Mouse (Mus musculus) erythroid progenitor cell, adult 5-6 weeks (primary cell): ENCODE data around the gene Keap1. TPM values are rescaled to one million over a fixed set of nuclear protein-coding genes. Genes with fewer than 3 reads are reported as not detected.
"Not testable (repeated sequence)": the region's sequence is repeated elsewhere in the genome, so short reads cannot be mapped to it uniquely, and the experiment has no call there.

Source experiments
- ATAC-seq: replicated peaks from 2 replicates; pipeline ENCODE4 v1.8.0; 2016; ENCODE audit warnings: moderate number of reproducible peaks, mild to moderate bottlenecking, moderate TSS enrichment, inconsistent platforms; ENCODE audit not compliant: poor library complexity, low FRiP score, severe bottlenecking
- total RNA-seq, 2 experiments: library from RNA; stranded (forward) in 1 of 2; stranded (reverse) in 1 of 2; fragments of 150-400 nt in 1 of 2; fragments of 186-747, 209-891 nt in 1 of 2; gene quantifications; 2 replicates each; pipeline versions ENCODE4 v1.2.3 to v1.2.4; 2015 to 2017; ENCODE audit warnings: low replicate concordance in 2 of 2

Keap1 gene
- total RNA-seq (2015; ENCODE audit: low replicate concordance) = 13.8 and 25.2 TPM in 2 replicates
- 37.0 and 44.7 TPM in 2 replicates for total RNA-seq (2017; ENCODE audit: low replicate concordance)

- peak; percentile 73 for ATAC-seq
Measured at GRCm38 (mm10) chr9:21238733-21239464, at the start of gene Keap1. TSS of gene Keap1 (minus strand) at chr9:21239361.

GRCm38 (mm10) chr9:21288404-21289336, 49.5 kb upstream of the Keap1 start:
- no peak for ATAC-seq

- ATAC-seq = peak; percentile 76
Measured at GRCm38 (mm10) chr9:21287571-21288402, 48.6 kb upstream of the Keap1 start, which contains the start of gene Kri1. TSS of gene Kri1 (minus strand) at chr9:21287969.

GRCm38 (mm10) chr9:21286753-21287152, 47.6 kb upstream of the Keap1 start:
- no peak for ATAC-seq

GRCm38 (mm10) chr9:21283994-21284393, 44.8 kb upstream of the Keap1 start:
- no peak for ATAC-seq

GRCm38 (mm10) chr9:21283591-21283990, 44.4 kb upstream of the Keap1 start:
- no peak for ATAC-seq

- ATAC-seq = no peak
Measured at GRCm38 (mm10) chr9:21277776-21278175, 38.6 kb upstream of the Keap1 start.

GRCm38 (mm10) chr9:21276307-21276706, 37.1 kb upstream of the Keap1 start:
- ATAC-seq = no peak

GRCm38 (mm10) chr9:21275727-21276126, 36.6 kb upstream of the Keap1 start:
- ATAC-seq = 0 out of 2 replicates have a peak, but pooled peaks have one; percentile 13

GRCm38 (mm10) chr9:21275013-21275710, 36.0 kb upstream of the Keap1 start:
- no peak for ATAC-seq

GRCm38 (mm10) chr9:21274336-21274735, 35.2 kb upstream of the Keap1 start:
- no peak for ATAC-seq

- ATAC-seq = no peak
Measured at GRCm38 (mm10) chr9:21273520-21274228, 34.5 kb upstream of the Keap1 start.

GRCm38 (mm10) chr9:21273094-21273493, 33.9 kb upstream of the Keap1 start:
- ATAC-seq = no peak

GRCm38 (mm10) chr9:21272391-21272790, 33.2 kb upstream of the Keap1 start:
- no peak for ATAC-seq

- ATAC-seq = not testable (repeated sequence)
Measured at GRCm38 (mm10) chr9:21269590-21269989, 30.4 kb upstream of the Keap1 start.

GRCm38 (mm10) chr9:21268305-21268704, 29.1 kb upstream of the Keap1 start:
- ATAC-seq = no peak

GRCm38 (mm10) chr9:21266889-21267288, 27.7 kb upstream of the Keap1 start:
- no peak for ATAC-seq

GRCm38 (mm10) chr9:21265611-21266010, 26.4 kb upstream of the Keap1 start:
- ATAC-seq = peak; percentile 30; the same call in 1 of the 2 replicates
